Mouse (Mus musculus) embryonic fibroblast, embryonic 13.5 days (primary cell): ENCODE results near the gene Wbp2.

Source experiments
- CTCF ChIP-seq: IDR thresholded peaks from 2 replicates; pipeline ENCODE4 v1.5.1; 2011; ENCODE audit warnings: mild to moderate bottlenecking, control low read depth, low read length, moderate library complexity, borderline replicate concordance; ENCODE audit not compliant: insufficient read depth
- POLR2A ChIP-seq: IDR thresholded peaks from 2 replicates; pipeline ENCODE4 v1.6.1; 2011; ENCODE audit warnings: low read depth, mild to moderate bottlenecking, control low read depth, low read length, moderate library complexity

DNA sequence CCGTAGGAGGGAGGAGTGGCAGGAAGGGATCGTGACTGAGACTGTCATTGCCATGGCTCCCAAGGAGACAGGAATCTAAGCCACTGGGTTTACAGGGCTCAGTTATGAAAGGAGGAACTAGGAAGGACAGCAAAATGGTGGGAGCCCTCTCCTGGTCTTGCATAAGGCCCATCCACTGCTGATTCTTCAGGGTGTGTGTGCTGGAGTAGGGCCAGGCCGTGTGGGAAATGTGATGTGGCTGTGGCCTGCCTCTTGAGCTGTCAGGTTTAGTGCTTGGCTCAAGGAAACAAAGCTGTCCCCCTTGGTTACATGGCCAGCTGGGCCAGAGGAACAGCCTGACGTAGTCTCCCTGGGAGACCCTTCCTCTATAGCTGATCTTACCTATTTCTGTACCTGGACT, 36.6 kb downstream of the Wbp2 start:
- TF ChIP-seq POLR2A (no peak), CTCF (no peak)
